Mouse (Mus musculus) midbrain, embryonic 11.5 days (tissue): ENCODE results near the gene Mcl1. TPM values are rescaled to one million over a fixed set of nuclear protein-coding genes. Genes with fewer than 3 reads are reported as not detected.
"Not testable (repeated sequence)": the region's sequence is repeated elsewhere in the genome, so short reads cannot be mapped to it uniquely, and the experiment has no call there.

Experiments used
- ATAC-seq: fragments of 200-750 bp; cut with Nextera tagmentation; 2 replicates; pipeline ENCODE4 v1.8.0; 2017; ENCODE audit warnings: moderate TSS enrichment, moderate library complexity; ENCODE audit not compliant: low FRiP score
- DNase-seq: peaks from one replicate; pipeline ENCODE4 v3.0.0; 2015; ENCODE audit warnings: low spot score; ENCODE audit errors: missing footprints
- H3K27ac ChIP-seq: fragments of 300-500 bp; sonication (generic); 2 replicates; pipeline ENCODE4 v1.5.1; 2014; ENCODE audit warnings: low read depth, low read length
- H3K27me3 ChIP-seq: fragments of 300-500 bp; sonication (generic); 2 replicates; pipeline ENCODE4 v1.6.1; 2014; ENCODE audit warnings: mild to moderate bottlenecking, low read length, moderate library complexity, mixed read lengths; ENCODE audit not compliant: control insufficient read depth, insufficient read depth
- H3K36me3 ChIP-seq: fragments of 300-500 bp; sonication (generic); 2 replicates; pipeline ENCODE4 v1.6.1; 2014; ENCODE audit warnings: mild to moderate bottlenecking, low read length, moderate library complexity, mixed read lengths; ENCODE audit not compliant: control insufficient read depth, insufficient read depth
- H3K4me1 ChIP-seq: fragments of 300-500 bp; sonication (generic); 2 replicates; pipeline ENCODE4 v1.6.1; 2014; ENCODE audit warnings: low read length; ENCODE audit not compliant: control insufficient read depth, insufficient read depth
- H3K4me2 ChIP-seq: fragments of 300-500 bp; sonication (generic); 2 replicates; pipeline ENCODE4 v1.6.1; 2014; ENCODE audit warnings: mild to moderate bottlenecking, moderate library complexity
- H3K4me3 ChIP-seq: fragments of 300-500 bp; sonication (generic); 2 replicates; pipeline ENCODE4 v1.5.1; 2014; ENCODE audit warnings: low read depth, low read length
- H3K9ac ChIP-seq: fragments of 300-500 bp; sonication (generic); 2 replicates; pipeline ENCODE4 v1.6.1; 2014; ENCODE audit warnings: low read length
- H3K9me3 ChIP-seq: fragments of 300-500 bp; sonication (generic); 2 replicates; pipeline ENCODE4 v1.6.1; 2016; ENCODE audit warnings: low read length; ENCODE audit not compliant: control insufficient read depth
- WGBS: fragments of 180-500 bp; shearing (Covaris S2); extraction: QIAGEN DNeasy Blood & Tissue Kit; methylation state at CpG from one replicate; pipeline ENCODE4 v1.1.7; 2014; 5-methylcytosine and 5-hydroxymethylcytosine counted together
- polyA plus RNA-seq: library from polyadenylated mRNA; unstranded; fragments of >200 nt; fragmentation: Nextera tagmentation; extraction: Ambion mirVana; gene quantifications from 2 replicates; pipeline ENCODE4 v1.2.1, GENCODE M21; 2014

Mcl1 gene
- 74.1 and 79.9 TPM in 2 replicates for polyA plus RNA-seq

DNA sequence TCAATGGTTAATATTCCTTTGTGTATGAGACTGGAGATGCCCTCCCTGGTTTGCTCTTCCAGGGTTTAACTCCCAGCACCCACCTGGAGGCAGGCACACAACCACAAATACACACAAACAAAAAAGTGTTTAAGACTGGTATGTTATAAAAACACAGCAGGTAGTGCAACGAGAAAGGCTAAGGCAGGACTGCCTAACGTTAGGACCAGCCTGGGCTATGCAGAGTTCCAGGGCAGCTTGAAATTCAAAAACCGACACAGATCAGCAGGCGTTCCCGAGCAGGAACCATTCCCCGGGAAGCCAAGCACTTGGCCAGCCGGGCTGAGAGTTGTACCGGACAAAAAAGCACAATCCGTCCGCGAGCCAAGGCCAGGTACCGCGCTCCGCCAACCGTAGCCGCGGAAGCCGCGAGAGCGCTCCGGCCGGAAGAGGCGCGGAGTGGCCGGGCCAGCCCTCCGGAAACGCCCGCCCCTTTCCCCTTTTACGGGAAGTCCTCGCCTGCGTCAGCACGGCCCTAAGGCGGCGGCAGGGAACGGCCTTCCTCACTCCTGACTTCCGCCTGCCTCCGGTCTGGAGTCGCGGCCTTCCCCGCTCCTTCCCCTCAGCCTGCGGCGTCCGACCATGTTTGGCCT is at the start of gene Mcl1:
Gene Mcl1, plus strand, starts transcription at position 553 of the 632 bp plus-strand sequence.
- peaks cover 27% of the 10 kb centered on the region for H3K4me1 ChIP-seq
- H3K9me3 ChIP-seq: no peaks in the 10 kb centered on the region
- DNase-seq: peak; percentile 99
- H3K4me2 ChIP-seq: peak within 1 kb of the TSS; percentile 78
- peak within 1 kb of the TSS; percentile 96 for H3K27ac ChIP-seq
- peak within 1 kb of the TSS; percentile 99 for H3K9ac ChIP-seq
- WGBS: under 1% methylated on average over 43 of the region's 43 CpGs
- H3K36me3 ChIP-seq: peaks cover under 1% of the 10 kb centered on the region; the same call in 1 of the 2 replicates
- ATAC-seq: peak; percentile 98
- H3K4me3 ChIP-seq: peak within 1 kb of the TSS; percentile 98
- H3K27me3 ChIP-seq: no peaks in the 10 kb centered on the region

DNA sequence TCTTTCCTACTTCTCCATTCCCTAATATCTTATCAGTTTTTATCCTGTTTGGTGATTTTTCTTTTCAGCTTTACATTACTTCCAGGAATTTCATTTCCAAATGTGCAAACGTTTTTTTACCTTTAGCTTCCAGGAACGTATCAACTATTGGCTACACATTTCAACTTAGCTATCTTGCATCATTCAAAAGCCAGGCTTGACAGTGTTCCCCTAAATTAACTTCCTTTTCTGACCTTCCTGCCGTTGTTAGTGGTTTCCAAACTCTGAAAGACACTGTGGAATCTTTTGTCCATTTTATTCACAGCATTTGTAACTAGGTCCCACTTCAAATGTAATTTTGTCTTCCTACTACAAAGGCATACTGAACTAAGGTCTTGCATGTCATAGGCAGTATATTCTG is 49.4 kb upstream of the Mcl1 start:
- Histone ChIP-seq H3K4me1 (no peaks in the 10 kb centered on the region), H3K27me3 (no peaks in the 10 kb centered on the region), H3K4me3 (no peak overlapping the region), H3K36me3 (0 out of 2 replicates have a peak, but pooled peaks cover 6% of the 10 kb centered on the region), H3K4me2 (no peak overlapping the region), H3K9ac (no peak overlapping the region), H3K9me3 (no peaks in the 10 kb centered on the region), H3K27ac (no peak overlapping the region)
- no peak for DNase-seq
- 78% methylated on average over 3 of the region's 3 CpGs for WGBS
- no peak for ATAC-seq

DNA sequence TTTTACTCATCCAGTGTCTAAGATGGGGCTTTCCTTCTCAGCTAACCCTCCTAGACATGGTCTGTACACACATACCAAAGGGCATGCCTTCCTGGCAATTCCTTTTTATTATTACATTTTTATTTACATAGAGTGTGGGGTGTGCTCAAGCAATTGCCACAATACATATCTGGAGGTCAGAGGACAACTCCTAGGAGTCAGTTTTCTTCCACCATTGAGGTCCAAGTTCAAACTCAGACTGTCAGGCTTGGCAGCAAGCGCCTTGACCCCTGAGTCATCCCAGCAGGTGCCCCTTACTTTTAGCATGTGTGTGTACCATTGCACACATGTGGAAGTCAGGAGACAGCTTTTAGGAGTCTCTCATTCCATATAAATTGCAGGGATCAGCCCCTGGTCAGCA is 44.6 kb upstream of the Mcl1 start:
- peaks cover 5% of the 10 kb centered on the region; the same call in 1 of the 2 replicates for H3K36me3 ChIP-seq
- WGBS: 92% methylated on average over 1 of the region's 1 CpGs

DNA sequence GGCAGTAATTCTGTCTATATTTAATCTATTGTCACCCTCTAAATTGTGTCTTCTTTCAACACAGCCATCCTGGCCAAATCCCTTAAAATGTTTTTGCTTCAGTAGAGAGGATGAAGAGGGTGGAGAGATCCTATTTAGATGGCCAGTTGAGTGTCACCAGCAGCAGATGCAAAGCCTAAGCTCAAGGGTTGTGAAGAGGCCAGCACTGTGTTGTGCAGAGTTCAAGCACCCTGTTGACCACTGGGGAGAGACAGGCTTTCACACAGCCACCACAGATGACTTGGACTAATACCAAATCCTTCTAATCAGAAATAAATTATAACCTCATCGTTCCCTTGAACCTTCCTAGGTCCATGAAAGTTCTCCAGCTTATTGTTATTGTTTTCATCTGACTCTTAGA is 40.1 kb upstream of the Mcl1 start:
- 94% methylated on average over 1 of the region's 1 CpGs for WGBS
- no peaks in the 10 kb centered on the region for H3K9me3 ChIP-seq
- H3K27ac ChIP-seq: no peak overlapping the region
- H3K4me2 ChIP-seq: no peak overlapping the region
- H3K36me3 ChIP-seq: peaks cover 3% of the 10 kb centered on the region; the same call in 1 of the 2 replicates
- no peaks in the 10 kb centered on the region for H3K27me3 ChIP-seq
- ATAC-seq (no peak), DNase-seq (peak; percentile 71)
- H3K4me3 ChIP-seq: no peak overlapping the region
- no peak overlapping the region for H3K9ac ChIP-seq
- H3K4me1 ChIP-seq: no peaks in the 10 kb centered on the region

More for the DNA sequence above, 44.6 kb upstream of the Mcl1 start:
- Histone ChIP-seq H3K4me1 (no peaks in the 10 kb centered on the region), H3K9ac (no peak overlapping the region), H3K4me2 (no peak overlapping the region), H3K27ac (no peak overlapping the region), H3K27me3 (no peaks in the 10 kb centered on the region), H3K4me3 (no peak overlapping the region), H3K9me3 (no peaks in the 10 kb centered on the region)
- ATAC-seq: no peak
- peak; percentile 70 for DNase-seq

DNA sequence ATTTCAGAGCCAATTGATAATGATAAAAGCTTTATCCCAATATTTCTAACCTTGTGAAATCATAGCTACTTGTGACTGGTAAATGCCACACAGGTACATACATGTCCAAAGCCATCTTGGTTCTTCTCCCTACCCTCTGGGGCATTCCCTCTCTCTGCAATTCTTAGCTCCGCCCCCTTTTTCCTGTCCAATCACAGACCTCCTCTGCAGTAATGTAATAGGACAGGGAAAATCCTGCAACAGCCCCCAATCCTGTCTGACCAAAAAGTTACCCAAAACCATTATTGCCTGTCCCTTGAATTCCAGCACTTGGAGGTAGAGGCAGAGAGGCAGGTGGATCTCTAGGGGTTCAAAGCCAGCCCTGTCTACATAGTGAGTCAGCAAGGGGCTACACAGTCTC is 37.3 kb upstream of the Mcl1 start:
- 81% methylated on average over 1 of the region's 1 CpGs for WGBS
- H3K4me3 ChIP-seq: no peak overlapping the region
- H3K4me1 ChIP-seq: peaks cover 4% of the 10 kb centered on the region
- no peaks in the 10 kb centered on the region for H3K27me3 ChIP-seq
- peaks cover 3% of the 10 kb centered on the region; the same call in 1 of the 2 replicates for H3K36me3 ChIP-seq
- ATAC-seq (no peak), DNase-seq (peak; percentile 64)
- no peak overlapping the region for H3K4me2 ChIP-seq
- no peak overlapping the region for H3K9ac ChIP-seq
- no peaks in the 10 kb centered on the region for H3K9me3 ChIP-seq
- H3K27ac ChIP-seq: no peak overlapping the region

DNA sequence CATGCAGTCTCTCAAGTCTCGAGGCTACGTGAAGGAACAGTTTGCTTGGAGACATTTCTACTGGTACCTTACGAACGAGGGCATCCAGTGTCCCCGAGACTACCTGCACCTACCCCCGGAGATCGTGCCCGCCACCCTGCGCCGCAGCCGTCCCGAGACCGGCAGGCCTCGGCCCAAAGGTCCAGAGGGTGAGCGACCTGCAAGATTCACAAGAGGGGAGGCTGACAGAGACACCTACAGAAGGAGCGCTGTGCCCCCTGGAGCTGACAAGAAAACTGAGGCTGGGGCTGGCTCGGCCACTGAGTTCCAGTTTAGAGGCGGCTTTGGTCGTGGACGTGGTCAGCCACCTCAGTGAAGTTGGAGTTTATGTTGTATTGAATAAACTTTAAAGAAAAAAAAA is 36.2 kb upstream of the Mcl1 start:
- DNase-seq, H3K9me3 ChIP-seq, H3K4me2 ChIP-seq, H3K4me1 ChIP-seq, H3K27me3 ChIP-seq, H3K36me3 ChIP-seq, ATAC-seq, H3K4me3 ChIP-seq, H3K9ac ChIP-seq, H3K27ac ChIP-seq: not testable (repeated sequence)
- WGBS: 92% methylated on average over 20 of the region's 20 CpGs

DNA sequence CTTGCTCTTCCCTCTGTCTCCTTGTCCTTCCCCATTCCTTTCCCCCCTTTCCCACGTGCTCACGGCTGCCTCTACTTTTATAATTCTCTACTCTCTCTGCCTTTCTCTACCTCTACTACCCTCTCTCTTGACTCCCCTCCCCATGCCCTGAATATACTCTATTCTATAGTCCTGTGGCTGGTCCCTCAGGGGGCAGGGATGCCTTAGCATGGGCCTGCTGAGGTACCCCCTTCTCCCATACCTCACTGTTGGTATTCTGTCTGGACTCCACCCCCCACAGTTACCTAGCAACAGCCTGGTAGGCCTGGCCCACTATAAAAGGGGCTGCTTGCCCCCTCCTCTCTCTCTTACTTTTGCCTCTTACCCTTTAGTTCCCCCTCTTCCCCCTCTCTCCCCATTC is 35.0 kb upstream of the Mcl1 start:
- H3K27me3 ChIP-seq: no peaks in the 10 kb centered on the region
- no peak overlapping the region for H3K9ac ChIP-seq
- no peak overlapping the region for H3K4me3 ChIP-seq
- H3K4me1 ChIP-seq: peaks cover 6% of the 10 kb centered on the region
- no peak overlapping the region for H3K4me2 ChIP-seq
- ATAC-seq (no peak), DNase-seq (peak; percentile 76)
- WGBS: 53% methylated on average over 2 of the region's 2 CpGs
- no peaks in the 10 kb centered on the region for H3K9me3 ChIP-seq
- peaks cover 11% of the 10 kb centered on the region; the same call in 1 of the 2 replicates for H3K36me3 ChIP-seq
- no peak overlapping the region for H3K27ac ChIP-seq

DNA sequence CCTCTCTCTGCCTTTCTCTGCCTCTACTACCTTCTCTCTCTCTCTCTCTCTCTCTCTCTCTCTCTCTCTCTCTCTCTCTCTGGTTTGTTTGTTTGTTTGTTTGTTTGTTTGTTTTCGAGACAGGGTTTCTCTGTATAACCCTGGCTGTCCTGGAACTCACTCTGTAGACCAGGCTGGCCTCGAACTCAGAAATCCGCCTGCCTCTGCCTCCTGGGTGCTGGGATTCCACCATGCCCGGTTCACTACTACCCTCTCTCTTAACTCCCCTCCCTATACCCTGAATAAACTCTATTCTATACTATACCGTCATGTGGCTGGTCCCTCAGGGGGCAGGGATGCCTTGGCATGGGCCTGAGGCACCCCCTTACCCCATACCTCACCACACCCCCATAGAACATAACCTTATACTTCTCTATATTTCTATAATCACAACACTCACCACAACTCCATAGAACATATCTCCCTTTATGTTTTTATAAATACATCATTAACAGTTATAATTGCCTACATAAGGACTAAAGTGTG is 34.5 kb upstream of the Mcl1 start:
- 62% methylated on average over 5 of the region's 5 CpGs for WGBS
- H3K4me2 ChIP-seq: peak overlapping the region; percentile 40
- not testable (repeated sequence) for ATAC-seq, H3K27ac ChIP-seq, H3K27me3 ChIP-seq, H3K9me3 ChIP-seq, H3K4me1 ChIP-seq
- H3K4me3 ChIP-seq: peak overlapping the region; percentile 69; the same call in 1 of the 2 replicates
- peak; percentile 84 for DNase-seq
- peak overlapping the region; percentile 48; the same call in 1 of the 2 replicates for H3K9ac ChIP-seq
- H3K36me3 ChIP-seq: peaks cover 14% of the 10 kb centered on the region; the same call in 1 of the 2 replicates
